Mouse (Mus musculus) spleen, adult 2 months (tissue): ENCODE results near the gene Slc25a45. TPM values are rescaled to one million over a fixed set of nuclear protein-coding genes. Genes with fewer than 3 reads are reported as not detected.

ENCODE experiments used
- DNase-seq, 2 experiments: peaks; one replicate each; pipeline versions ENCODE4 v3.0.0 to v3.0.0-alpha.2; 2012 to 2021; ENCODE audit warnings: low spot score in 2 of 2, low read depth in 1 of 2
- H3K27ac ChIP-seq: fragments of 200-500 bp; 2 replicates; pipeline ENCODE4 v1.5.1; 2012; ENCODE audit warnings: low read length, inconsistent platforms; ENCODE audit not compliant: insufficient read depth
- H3K27me3 ChIP-seq: fragments of 200-500 bp; 2 replicates; pipeline ENCODE4 v1.6.1; 2012; ENCODE audit warnings: mild to moderate bottlenecking, moderate library complexity, low read length, inconsistent platforms; ENCODE audit not compliant: control insufficient read depth, insufficient read depth
- H3K36me3 ChIP-seq: fragments of 200-500 bp; 2 replicates; pipeline ENCODE4 v1.6.1; 2012; ENCODE audit warnings: mild to moderate bottlenecking, low read length, inconsistent platforms; ENCODE audit not compliant: control insufficient read depth, insufficient read depth
- H3K4me1 ChIP-seq: fragments of 200-500 bp; 2 replicates; pipeline ENCODE4 v1.6.1; 2011; ENCODE audit warnings: inconsistent platforms; ENCODE audit not compliant: control insufficient read depth, insufficient read depth, insufficient read length
- H3K4me3 ChIP-seq: fragments of 200-500 bp; 2 replicates; pipeline ENCODE4 v1.5.1; 2011; ENCODE audit warnings: mild to moderate bottlenecking, inconsistent platforms; ENCODE audit not compliant: insufficient read depth, insufficient read length; ENCODE audit errors: extremely low read depth
- CTCF ChIP-seq: fragments of 200-500 bp; IDR thresholded peaks from 2 replicates; pipeline ENCODE4 v1.5.1; 2011; ENCODE audit warnings: mild to moderate bottlenecking, inconsistent platforms; ENCODE audit not compliant: insufficient read depth, insufficient read length, insufficient replicate concordance; ENCODE audit errors: extremely low read depth
- POLR2A ChIP-seq: fragments of 200-500 bp; IDR thresholded peaks from 2 replicates; pipeline ENCODE4 v1.6.1; 2011; ENCODE audit warnings: low read depth, low read length, inconsistent platforms
- WGBS: fragments of 180-500 bp; shearing (Covaris S2); methylation state at CpG from one replicate; pipeline ENCODE4 v1.1.7; 2018; 5-methylcytosine and 5-hydroxymethylcytosine counted together
- polyA plus RNA-seq: library from polyadenylated mRNA; depleted of rRNA; stranded (reverse); fragments of >200 nt; gene quantifications from 2 replicates; pipeline ENCODE4 v1.2.3, GENCODE M21; 2012

Slc25a45 gene
- polyA plus RNA-seq, 1 experiment: 37.6 TPM

DNA sequence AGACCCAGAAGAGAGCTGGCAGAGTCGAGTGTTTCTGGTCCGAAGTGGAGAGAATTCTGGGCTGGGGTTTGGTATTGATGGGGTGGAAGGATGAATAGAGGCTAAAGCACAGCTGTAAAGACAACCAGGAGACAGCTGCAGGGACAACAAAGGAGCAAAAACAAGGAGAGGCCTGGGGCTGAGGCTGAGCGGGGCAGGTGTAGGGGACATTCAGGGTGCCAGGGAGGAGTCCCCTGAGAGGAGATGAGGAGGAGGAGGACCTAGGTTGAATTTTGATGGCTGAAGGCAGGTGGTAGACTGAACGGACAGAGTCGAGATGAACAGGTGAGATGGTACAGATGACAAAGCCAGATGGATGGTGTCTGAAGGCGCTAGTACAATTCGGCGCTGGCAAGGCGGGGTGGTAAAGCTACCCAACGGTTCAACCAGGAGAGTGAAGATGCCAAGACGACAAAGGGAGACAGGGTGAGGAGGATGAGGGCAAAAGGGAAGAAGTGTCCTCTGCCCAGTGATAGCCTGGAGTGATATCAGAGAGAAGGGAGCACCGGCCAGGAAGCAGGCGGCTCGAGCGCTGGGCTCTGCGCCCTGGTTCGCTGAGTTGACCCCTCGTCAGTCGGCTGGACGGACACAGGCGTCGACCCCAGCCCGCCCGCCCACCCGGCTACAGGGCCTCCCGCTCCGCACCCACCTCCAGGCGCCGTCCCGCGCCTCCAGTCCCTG is 15.8 kb downstream of the Slc25a45 start:
- TF ChIP-seq CTCF: no peak
- TF ChIP-seq POLR2A: no peak
- H3K36me3 ChIP-seq: peaks cover 6% of the 10 kb centered on the region
- H3K27me3 ChIP-seq: no peaks in the 10 kb centered on the region
- 10% methylated on average over 30 of the region's 31 CpGs for WGBS
- H3K4me3 ChIP-seq: peak overlapping the region; percentile 69
- peaks cover 3% of the 10 kb centered on the region; the same call in 1 of the 2 replicates for H3K4me1 ChIP-seq
- DNase-seq: no peak
- no peak overlapping the region; the same call in 1 of the 2 replicates for H3K27ac ChIP-seq

- TF ChIP-seq CTCF (no peak), POLR2A (no peak)
- DNase-seq: peak; percentile 69 to 94
- Histone ChIP-seq H3K27me3 (no peaks in the 10 kb centered on the region), H3K36me3 (peaks cover 8% of the 10 kb centered on the region), H3K4me1 (peaks cover 3% of the 10 kb centered on the region; the same call in 1 of the 2 replicates), H3K27ac (no peak within 1 kb of the TSS; the same call in 1 of the 2 replicates), H3K4me3 (peak within 1 kb of the TSS; percentile 69)
- WGBS: 3% methylated on average over 36 of the region's 36 CpGs
These were observed 16.5 kb downstream of the Slc25a45 start, which contains the start of gene Tigd3 for GRCm38 (mm10) chr19:5894002-5894678. Gene Tigd3 (minus strand): TSS chr19:5894149.

- H3K36me3 ChIP-seq: peaks cover 39% of the 10 kb centered on the region
- whole genome bisulfite sequencing: 86% methylated on average over 3 of the region's 3 CpGs
These were observed 29.7 kb downstream of the Slc25a45 start for GRCm38 (mm10) chr19:5907275-5907674.

DNA sequence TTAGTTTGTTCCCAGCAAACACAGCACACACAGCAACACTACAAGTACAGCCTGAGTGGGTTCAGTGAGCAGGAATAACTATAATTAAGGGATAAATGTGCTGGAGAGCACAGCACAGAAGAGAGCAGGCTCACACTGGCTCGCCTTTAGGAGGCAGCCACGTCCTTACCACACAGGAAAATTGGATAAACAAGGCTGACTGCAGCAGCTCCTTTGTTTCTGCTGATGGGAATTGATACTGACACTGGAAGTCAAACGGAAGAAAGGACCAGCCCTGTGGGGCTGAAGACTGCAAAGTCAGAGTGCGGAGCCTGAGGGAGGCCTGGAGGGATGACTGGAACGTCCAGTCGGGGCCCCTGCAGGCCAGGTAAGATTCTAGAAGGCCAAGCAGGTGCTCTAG is 32.6 kb downstream of the Slc25a45 start:
- no peak for TF ChIP-seq POLR2A
- no peak for TF ChIP-seq CTCF
- DNase-seq: no peak
- H3K4me3 ChIP-seq: no peak overlapping the region
- WGBS: 79% methylated on average over 6 of the region's 6 CpGs
- H3K4me1 ChIP-seq: peaks cover 11% of the 10 kb centered on the region; the same call in 1 of the 2 replicates
- peaks cover 15% of the 10 kb centered on the region for H3K36me3 ChIP-seq
- H3K27me3 ChIP-seq: no peaks in the 10 kb centered on the region
- no peak overlapping the region for H3K27ac ChIP-seq

More at GRCm38 (mm10) chr19:5907275-5907674, 29.7 kb downstream of the Slc25a45 start:
- no peak for DNase-seq
- Histone ChIP-seq H3K4me1 (peaks cover 7% of the 10 kb centered on the region; the same call in 1 of the 2 replicates), H3K4me3 (no peak overlapping the region), H3K27ac (no peak overlapping the region), H3K27me3 (no peaks in the 10 kb centered on the region)
- no peak for TF ChIP-seq CTCF

- H3K27ac ChIP-seq: peak overlapping the region; percentile 58; the same call in 1 of the 2 replicates
- H3K4me3 ChIP-seq: peak overlapping the region; percentile 88
- no peak for DNase-seq
- no peak for TF ChIP-seq CTCF
- TF ChIP-seq POLR2A: no peak
- peaks cover 3% of the 10 kb centered on the region for H3K36me3 ChIP-seq
- 3% methylated on average over 14 of the region's 14 CpGs for WGBS
- no peaks in the 10 kb centered on the region for H3K27me3 ChIP-seq
- peaks cover 11% of the 10 kb centered on the region; the same call in 1 of the 2 replicates for H3K4me1 ChIP-seq
These were observed 34.0 kb downstream of the Slc25a45 start for GRCm38 (mm10) chr19:5911430-5912102.

DNA sequence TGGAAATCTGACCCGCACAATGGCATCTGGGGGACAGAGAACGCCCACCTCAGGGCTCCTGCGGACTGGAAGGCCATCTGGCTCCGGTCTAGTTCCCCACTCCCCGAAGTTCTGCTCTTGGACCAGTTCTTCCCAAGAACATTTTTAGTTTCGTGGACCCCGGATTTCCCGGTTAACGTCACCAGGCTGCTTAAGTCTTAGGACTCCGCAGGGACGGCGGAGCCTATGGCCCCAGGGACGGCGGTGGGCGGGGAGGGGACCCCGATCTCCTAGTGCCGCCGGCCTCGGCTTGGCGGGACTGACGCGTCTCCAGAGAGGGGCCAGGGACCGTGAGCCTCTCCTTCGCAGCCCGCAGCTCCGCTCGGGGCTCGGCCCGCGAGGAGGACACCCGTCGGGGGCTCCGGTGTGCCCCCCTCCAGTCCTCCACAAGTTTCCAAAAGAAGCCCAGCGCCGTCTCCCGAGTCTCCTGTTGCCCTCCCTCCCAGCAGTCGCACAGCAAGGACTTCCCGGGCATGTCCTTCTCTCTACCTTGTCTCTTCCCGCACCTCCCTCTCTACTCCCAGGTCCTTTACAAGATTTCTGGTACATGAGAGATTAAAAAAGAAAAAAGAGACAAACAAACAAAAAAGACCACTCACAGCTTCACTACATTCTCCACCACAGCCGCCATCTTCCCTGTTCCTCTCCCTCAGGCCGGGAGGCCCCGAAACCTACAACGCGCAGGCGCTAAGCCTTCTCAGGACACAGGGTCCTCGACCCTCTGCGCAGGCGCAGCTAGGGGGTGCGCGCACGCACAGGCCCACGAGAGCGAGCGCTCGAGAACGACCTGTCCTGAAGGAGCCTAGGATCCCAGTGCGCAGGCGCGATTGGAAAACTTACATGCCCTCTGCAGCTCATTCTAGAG is 34.7 kb downstream of the Slc25a45 start:
- under 1% methylated on average over 59 of the region's 59 CpGs for WGBS
- Histone ChIP-seq H3K27ac (peak overlapping the region; percentile 58), H3K4me1 (peaks cover 11% of the 10 kb centered on the region; the same call in 1 of the 2 replicates), H3K27me3 (no peaks in the 10 kb centered on the region), H3K4me3 (peak overlapping the region; percentile 88), H3K36me3 (no peaks in the 10 kb centered on the region)
- DNase-seq: peak; percentile 97 to 99
- TF ChIP-seq POLR2A (peak; percentile 86), CTCF (no peak)
